Mouse (Mus musculus) cerebellum, adult 9-11 months (tissue): ENCODE data around the gene Nuak1.

Experiments
- DNase-seq: peaks from one replicate; pipeline ENCODE4 v3.0.0; 2022

The Nuak1 gene

DNA sequence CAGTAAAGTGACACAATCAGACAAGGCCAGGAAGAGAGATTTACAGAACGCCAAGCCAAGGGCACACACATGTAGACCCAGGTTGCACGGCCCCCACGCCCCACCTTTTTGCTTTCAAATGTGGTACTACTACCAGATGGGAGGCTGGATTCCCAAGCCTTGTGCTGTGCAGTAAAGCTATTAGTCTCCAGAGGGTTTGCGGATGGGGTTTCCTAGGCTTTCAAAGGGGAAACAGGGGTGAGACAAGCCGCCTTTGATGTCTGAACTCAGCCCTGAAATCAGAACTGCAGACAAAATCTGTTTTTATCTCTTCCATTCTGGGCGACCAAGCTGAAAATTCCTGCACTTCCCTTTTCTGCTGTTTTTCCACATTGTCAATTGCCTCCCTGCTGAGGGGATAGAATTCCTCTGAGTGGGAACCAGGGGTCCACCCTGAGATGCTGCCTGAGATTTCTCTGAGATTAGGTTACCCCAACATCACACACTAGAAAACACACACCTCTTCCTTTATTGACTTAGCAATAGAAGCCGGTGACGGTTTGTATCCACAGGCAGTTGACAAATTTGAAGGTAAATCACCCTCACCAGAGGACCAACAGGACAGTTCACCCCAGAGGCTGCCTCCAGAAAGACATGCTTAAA lies 35.1 kb downstream of the Nuak1 start:
- no peak for DNase-seq

DNA sequence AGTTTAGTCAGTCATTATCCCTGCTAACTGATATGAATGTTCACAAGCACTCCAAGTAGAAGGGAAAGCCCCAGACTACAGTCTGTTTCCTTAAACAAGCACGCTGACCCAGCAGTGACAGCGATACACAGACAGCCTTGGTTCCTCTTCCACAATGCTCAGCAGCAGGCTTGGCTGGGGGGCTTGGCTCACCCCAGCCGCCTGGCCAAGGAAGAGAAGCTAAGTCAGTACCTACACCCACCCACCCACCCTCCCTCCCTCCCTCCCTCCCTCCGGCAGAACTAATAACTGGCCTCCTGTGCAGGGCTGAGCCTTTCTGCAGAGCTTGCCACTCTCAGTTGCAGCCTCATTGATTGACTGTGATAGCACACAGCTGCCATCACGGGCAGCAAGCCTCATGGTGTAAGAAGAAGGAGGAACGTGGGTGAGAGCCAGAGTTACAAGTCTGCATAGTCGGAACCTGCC lies 38.5 kb downstream of the Nuak1 start:
- DNase-seq: no peak

DNA sequence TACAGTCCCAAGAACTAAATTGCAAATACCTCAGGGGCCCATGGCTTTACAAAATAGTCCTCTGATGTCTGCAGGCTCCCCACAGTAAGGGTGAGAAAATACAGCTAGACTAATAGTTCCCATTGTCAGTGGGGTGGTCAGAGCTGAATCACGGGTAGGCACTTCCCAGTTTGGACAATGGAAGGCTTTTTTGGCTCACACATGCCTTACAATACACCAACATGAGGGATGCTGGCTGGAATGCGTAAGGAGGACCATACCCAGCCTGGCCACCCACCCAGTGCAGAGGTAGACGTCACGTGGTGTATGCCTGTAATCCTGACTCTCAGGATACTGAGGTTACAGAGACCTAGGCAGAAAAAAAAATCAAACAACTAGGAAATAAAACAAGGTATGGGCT lies 39.2 kb downstream of the Nuak1 start:
- no peak for DNase-seq

DNA sequence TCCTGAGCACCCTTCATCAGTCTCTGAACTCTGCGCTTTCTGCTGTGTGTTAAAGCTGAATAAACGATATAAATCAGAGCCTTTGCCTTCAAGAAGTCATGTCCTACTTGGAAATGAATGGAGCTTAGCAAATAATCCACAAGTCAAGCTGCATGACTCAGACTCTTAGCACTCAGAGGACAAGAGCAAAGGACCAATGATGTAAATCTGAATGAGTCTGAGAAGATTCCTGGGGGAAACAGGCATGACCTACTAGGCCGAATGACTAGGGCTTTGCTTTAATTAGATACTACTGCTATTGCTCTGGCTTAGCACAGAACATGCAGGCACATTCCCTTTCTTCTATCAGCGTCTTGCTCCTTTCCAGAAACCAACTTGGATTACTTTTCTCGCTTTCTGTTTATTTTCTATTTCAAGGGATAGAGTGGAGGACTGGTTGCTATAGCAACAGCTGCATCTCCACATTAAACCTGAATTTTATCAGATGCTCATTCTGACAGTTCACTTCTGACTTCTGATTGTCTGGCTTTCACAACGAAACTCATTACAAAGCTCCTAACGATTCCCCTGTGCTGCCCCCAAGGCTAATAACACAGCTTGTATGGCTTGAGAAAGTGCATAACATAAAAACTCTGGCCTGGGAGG lies 40.2 kb downstream of the Nuak1 start:
- no peak for DNase-seq

DNA sequence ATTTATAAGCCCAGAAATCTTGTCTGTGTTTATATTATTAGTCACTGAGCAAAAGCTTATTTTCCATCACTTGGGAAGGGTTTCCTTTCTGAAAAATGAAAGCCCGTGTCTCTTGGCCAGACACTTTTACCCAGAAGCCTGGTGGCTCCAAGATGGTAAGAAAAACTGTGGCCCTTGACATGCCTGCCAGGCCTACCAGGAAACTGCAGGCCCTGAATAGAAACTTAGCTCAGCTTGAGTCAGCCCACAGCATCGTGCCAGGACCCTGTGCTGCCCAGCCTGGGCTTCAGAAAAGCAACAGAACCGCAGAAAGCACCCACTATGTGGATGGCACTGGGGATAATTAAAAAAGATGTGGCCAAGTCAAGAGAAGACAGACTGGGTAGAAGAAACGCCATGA lies 43.1 kb downstream of the Nuak1 start:
- no peak for DNase-seq

DNA sequence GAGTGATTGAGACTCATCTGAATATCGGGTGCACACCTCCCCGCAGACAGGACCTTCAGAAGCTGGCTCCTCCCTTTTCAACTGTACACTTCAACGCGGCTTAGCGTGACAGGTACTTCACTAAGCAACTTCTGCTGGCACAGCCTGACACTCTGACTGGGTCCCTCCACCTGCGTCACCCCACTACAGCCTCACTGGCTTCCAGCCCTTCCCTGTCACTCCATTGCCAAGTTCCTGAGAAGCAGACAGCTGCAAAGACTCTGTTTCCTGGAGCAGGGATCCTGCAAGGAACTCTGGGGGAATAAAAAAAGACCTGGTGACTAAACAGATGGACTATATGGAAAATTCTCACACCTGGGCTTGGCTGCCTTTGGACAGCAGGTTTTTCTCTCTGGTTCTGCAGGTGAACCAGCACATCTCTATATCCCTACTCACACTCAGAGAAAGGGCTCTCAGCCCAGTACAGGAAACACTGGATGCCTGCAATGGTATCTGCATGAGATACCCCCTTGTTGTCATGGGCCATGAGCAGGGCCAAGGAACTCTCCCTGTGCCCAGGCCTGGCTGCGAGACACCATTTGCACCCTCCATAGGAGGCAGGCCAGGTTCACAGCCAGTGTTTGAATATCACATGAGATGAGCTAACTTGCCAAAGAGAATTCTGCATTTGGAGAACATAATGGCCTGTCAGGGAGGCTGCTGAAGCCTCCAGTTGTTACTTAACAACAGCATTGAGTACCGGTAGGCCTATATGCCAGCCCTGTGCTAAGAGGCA lies 44.3 kb downstream of the Nuak1 start:
- peak; percentile 77 for DNase-seq

DNA sequence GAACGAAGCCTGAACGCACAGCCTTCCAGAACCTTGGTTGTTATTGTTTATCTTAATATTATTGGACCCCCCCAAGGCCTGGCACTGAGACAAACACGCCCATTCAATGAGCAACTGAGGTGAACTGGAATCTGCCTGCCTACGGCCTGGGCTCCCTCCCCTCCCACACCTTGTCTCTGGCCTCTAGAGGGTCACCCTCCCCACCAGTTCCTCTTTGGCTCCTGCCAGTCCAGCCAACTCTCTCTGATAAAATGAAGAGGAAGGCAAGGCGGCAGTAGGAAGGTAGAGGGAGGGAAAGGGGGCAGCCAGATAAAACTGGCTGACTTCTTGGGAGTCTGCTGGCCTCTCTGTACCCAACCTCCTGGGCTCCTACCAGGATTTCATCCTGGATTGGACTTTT lies 45.1 kb downstream of the Nuak1 start:
- peak; percentile 43 for DNase-seq

DNA sequence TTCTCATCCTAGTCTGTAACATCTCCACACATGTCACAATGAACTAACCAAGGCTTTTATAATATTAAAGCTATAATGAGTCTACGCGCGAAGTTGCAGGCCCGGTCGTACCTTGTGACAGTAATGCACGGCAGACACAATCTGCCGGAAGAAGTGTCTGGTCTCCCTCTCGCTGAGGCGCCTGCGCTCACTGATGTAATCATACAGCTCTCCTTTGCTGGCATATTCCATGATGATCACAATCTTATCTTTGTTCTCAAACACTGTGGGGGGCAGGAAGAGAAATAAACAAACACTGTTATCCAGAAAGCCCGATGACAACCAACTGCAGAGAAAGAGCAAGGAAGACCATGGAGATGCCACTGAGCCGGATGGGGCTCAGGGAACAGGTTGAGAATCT lies 46.5 kb downstream of the Nuak1 start:
- no peak for DNase-seq

DNA sequence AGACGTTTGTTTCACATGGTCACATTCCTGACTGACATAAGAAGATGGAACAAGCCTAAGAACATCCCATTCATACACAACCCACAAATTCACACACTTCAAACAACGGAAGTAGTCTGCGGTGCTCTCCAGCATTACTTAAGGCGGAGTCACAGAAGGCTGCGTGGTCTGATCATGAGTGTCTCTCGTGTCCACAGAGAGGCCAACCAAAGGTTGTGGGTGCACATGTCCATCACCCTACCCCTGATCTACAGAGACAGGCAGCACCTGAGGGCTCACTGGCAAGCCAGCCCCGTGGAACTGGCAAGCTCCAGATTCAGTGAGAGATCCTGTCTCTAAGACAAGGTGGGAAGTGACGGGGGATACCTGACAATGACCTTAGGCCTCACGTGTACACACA lies 47.0 kb downstream of the Nuak1 start:
- DNase-seq: peak; percentile 44

DNA sequence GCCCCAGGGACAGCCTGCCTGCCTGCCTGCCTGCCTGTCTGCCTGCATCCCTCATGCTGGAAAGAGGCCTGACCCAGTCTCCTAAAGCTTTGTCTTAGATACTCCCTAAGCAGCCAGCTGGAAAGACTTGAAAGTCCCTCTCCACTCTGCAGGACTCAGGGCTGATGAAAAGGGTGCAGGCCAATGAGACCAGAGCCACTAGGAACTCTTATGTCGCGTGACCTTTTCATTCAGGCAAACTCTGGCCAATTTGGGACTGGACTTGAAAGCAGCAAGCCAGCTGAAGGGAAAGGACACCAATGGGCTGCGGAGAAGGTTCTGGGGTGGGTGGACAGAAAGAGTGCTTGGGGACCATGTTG lies 47.7 kb downstream of the Nuak1 start:
- DNase-seq: peak; percentile 46

DNA sequence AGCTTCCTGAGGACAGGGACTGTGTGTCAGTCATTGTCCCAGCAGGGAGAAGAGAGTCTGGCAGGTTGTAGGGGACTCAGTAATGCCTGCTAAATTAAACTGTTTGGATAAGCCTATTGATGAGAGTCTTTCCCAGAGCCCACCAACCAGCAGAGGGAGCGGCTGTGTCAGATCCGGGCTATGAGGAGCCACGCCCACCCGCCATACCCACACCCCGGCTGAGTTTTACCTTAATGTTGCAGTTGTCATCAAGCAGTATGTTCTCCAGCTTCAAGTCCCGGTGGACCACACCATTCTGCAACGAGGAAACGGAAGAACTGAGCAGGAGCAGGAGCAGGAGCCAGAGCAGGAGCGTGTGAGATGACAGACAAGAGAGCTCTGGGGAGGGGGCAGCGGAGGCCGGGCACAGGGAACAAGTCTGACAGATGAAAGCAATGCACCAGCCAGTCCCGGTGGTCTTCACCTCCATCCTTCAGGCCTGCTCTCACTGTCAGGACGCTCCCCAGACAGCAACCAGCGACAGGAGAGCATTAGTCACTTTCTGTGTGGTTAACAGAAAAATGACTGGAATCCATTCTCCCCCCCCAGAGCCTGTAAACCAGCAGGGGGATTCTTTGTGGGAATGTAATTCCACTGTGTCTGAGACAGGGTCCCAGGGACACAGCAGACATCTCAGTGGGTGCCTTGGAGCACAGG lies 48.2 kb downstream of the Nuak1 start:
- DNase-seq: peak; percentile 31

DNA sequence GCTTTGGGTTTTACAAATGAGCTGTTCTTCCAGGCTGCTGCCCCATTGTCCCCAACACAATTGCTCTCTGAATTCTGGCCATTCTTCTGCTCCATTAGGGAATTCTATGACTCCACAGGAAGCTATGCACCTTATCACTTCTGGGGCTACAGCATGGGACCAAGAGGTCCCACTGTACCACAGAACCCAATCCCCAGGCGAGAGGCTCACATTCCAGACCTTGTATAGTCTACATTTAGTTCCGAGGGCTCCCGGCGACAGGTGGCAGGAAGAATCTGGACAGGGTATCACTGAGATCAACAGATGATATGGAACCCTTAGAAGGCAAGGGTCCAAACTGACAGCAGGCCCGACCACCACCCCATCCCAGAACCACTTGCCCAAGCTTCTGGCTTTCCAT lies 50.7 kb downstream of the Nuak1 start:
- no peak for DNase-seq

DNA sequence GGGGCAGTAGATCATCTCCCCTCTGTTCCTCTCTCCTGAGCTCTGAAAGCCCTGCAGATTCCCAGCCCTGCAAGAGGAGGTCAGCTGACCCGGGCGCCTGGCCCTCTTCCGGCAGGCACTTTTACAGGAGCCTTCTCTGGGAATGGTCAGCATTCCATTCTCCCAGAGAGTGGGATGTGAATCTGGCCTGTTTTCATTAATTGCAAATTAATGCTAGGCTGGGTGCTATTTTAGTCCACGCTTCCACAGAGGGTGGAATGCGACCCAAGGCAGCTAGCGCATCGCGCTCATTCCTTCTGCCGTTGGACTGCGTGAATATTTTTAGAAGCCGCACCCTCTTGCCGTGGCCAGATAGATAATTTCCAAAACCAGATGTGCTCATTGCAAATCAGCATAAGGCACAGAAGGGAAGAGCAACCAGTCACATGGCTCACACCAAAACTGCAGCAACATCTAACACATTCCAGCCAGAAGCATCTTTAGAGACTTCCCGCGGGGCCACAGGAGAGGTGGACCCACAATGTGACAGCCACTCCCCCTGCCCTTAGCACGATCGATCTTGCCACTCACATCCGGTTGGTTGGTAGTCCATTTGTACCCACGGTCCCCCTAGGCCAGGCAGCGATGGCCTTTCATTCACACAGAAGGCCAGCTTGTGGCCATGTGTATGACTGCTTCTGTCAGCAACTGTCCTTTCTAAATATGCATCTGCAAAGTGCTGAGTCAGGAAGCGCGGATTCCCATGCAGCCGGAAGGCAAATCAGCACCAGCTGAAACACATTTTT lies 51.8 kb downstream of the Nuak1 start:
- peak; percentile 52 for DNase-seq

DNA sequence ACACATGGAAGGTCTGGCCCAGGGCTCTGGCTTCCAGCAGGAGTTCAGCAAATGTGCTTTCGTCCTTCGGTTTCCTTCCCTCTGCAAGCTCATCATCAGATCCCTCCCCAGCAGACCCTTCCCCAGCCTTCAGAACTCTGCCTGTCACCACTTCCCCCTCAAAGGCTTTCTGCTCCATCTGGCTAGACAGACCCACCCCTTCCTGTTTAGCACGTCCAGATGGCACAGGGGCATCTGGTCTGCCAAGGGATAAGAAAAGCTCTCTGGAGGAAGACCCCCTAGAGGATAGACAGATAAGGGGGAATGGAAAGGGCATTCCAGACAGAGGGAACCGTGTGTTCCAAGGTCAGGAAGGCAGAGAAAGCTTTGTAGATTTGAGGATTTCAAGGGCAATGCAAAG lies 53.1 kb downstream of the Nuak1 start:
- peak; percentile 70 for DNase-seq

DNA sequence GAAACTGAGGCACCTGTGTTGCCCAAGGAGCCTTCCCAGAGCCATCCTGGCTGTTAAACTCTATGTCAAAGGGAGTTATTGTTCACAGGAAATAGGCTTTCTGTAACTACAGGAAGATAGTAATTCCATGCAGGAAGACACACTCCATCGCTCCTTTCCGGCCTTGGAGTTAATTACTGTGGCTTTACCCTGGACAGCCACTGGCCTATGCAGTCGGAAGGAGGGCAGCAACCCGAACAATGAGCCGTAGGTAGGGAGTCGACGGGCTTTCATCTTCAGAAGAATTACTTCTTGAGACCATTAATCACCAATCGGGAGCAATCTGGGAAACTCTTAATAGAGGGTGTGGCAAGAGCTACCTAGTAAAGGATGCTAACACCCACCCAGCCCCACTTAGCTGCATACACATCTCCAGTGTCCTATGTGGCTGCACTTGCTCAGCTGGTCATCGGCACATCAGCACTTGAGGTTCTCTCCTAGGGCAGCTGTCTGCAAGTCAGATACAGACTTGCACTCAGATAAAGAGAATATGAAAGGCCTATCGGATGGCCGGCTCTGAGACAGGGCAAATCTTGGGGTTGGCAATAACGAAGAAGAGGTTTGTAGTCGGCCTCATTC lies 53.7 kb downstream of the Nuak1 start:
- DNase-seq: no peak

DNA sequence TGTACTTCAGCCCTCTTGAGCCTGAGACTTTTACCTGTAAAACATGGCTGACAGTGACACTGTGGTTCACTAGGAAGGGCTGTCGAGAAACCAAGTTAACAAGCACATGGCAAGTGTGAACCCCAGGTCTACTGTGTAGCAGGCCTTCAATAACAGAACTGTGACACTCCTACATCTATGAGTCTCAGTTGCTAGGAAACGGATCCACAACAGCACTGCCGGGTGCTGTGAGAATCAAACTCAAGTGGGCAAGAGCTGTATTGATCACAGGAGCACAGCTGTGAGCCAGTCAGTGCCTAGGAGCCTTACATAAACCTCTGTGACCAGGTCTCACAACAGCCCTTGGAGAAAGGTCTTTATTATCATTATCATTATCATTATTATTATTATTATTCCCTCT lies 54.2 kb downstream of the Nuak1 start:
- peak; percentile 24 for DNase-seq

DNA sequence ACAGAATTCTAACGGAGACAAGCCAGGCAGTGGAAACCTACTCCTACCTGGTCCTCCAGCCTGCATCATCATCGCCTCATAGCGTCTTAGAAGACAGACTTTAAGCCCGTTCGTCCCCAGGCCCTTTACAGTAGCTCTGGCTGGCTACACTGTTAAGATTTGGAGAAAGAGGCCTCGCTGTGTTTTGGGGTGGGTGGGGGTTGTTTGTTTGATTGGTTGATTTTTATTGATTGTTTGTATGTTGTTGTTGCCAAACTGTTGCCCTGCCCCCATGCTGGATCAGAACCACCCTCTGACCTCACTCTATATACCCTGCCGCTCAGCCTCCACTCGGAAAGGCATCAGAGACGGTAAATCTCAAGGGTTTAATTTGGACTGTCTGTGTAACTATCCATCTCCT lies 55.6 kb downstream of the Nuak1 start:
- DNase-seq: peak; percentile 27

DNA sequence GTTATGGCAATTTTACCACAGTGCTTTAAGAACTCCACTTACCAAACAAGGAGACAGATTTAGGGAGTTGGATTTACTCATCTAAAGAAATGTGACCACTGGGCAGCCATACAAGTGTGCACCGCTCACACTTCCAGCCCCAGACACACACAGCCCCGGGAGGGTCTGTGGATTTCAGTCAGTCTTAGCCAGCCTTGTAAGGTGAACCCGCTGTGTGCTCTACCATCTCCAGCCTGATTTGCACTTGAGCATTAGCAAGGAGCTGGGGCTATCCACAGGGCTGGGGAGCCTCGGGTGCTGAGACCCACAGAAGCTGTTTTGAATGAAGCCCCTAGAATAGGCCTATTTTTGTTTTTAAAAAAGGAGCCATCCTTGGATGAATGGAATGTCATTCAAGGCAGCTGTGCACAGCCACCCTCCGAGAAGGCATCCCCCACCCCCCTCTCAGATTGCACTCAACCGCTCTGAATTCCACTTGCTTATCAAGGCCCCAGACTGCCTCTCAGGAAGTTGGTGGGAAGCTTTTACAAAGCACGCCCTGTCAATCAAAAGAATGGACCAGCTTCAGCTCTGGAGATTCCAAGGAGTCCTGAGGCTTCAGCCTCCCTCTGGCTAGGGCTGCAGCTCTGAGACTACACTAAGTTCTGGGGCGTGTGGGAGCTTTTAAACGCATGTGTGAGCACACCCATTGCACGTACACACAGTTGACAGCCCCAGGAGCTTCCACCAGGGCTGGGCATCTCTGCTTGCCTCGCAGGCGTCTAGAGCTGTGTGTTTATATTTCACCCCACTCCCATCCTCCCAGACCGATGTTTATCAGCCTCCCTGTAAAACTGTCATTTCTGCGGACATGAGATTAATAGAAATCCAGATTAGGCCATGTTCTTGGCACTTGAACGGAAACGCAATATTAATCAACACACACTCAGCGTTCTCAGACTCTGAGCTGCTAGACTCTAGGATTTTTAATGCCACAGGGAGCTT lies 57.2 kb downstream of the Nuak1 start:
- no peak for DNase-seq

DNA sequence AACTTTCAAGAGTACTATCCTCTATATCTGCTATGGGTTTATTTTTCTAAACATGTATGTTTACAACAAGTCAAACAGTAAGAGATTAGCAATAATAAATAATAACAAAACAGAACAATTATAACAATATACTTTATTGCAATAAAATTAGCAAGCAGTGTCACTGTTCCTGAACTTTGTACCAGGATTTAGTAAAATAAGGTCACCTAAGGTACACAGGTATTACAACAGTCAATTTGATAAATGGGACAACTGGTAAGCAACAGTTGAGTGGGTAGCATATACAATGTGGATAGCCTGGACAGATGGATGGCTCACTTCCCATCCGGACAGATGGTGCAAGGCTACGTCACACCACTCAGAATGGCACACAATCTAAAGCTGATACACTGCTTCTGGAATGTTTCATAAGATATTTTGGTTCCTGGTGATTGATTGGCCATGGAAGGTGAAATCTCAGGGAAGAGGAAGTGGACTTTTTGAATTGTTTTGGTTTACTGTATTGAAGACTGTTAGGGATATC lies 59.1 kb downstream of the Nuak1 start:
- DNase-seq: peak; percentile 92

DNA sequence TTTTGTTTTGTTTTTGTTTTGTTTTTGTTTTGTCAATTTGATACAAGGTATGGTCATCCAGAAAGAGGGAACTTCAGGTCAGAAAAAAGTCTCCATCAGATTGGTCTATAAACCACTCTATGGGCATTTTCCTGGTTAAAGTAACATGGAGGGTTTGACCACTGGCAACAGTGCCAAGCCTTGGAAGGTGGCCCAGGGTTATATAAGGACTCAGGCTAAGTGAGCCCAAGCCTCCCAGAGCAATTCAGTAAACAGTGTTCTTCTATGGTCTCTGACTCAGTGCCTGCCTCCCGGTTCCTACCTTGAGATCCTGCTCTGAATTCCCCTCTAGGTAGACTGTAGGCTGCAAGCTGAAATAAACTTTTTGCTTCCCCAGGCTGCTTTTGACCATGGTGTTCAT lies 61.0 kb downstream of the Nuak1 start:
- peak; percentile 65 for DNase-seq

DNA sequence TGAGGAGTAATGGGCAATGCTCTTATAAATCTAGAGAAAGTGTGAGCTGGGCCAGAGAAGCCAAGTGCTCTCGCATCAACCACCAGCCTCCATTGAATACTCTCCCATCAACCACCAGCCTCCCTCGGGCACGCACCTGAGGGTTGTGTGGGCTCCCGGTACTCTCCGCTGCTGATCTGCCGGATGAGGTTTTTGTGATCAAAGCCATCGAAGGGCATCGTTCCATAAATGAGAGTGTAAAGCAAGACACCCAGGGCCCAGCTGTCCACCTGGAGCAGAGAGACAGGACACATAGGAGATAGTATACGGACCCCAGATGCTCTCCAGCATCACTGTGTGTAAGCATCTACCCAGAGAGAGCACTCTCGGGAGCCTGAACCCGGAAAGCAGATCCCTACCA lies 62.4 kb downstream of the Nuak1 start:
- peak; percentile 15 for DNase-seq
